ENCODE assay signal across 8 mouse cellular contexts in the genomic region with DNA sequence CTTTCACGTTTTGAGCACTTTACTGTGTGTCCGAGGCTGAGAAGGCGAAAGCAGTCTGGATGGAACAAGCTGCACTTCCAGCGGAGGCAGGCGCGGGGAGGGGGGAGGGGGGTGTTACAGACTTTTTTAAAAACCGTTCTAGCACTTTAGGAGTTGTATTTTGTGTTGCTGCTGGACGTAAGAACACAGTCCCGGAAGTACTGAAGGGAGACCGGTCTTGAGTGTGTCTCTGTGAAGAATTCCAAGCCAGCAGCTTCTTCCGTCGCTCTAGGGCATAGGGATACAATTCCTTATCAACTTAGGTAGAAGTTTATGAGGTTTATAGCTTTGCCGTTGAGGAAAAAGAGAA.
DNase-seq lines count a peak whose midpoint lies in the region; ATAC-seq lines count a peak whose summit lies in the region.

No protein-coding gene starts in this region.

- no peaks in the 10 kb centered on the region for H3K36me3 ChIP-seq in lung, embryonic 15.5 days
- H3K36me3 ChIP-seq in hindbrain, embryonic 15.5 days = no peaks in the 10 kb centered on the region
- H3K36me3 ChIP-seq in midbrain, embryonic 10.5 days = no peaks in the 10 kb centered on the region

- 0 out of 2 replicates have a peak overlapping the region, but pooled peaks have one; percentile 29 for H3K27ac ChIP-seq in lung, embryonic 15.5 days
- H3K27ac ChIP-seq in hindbrain, embryonic 15.5 days (replicated peaks) = no peak overlapping the region
- H3K27ac ChIP-seq in midbrain, embryonic 10.5 days (replicated peaks) = peak overlapping the region; percentile 90

- peaks cover 16% of the 10 kb centered on the region; the same call in 1 of the 2 replicates for H3K27me3 ChIP-seq in lung, embryonic 15.5 days
- peaks cover 8% of the 10 kb centered on the region; the same call in 1 of the 2 replicates for H3K27me3 ChIP-seq in hindbrain, embryonic 15.5 days
- peaks cover 77% of the 10 kb centered on the region for H3K27me3 ChIP-seq in midbrain, embryonic 10.5 days (ENCODE audit: low read depth, poor library complexity, severe bottlenecking)

- 0 out of 2 replicates have a peak, but pooled peaks cover 11% of the 10 kb centered on the region for H3K4me1 ChIP-seq in lung, embryonic 15.5 days
- 0 out of 2 replicates have a peak, but pooled peaks cover 7% of the 10 kb centered on the region for H3K4me1 ChIP-seq in hindbrain, embryonic 15.5 days (replicated peaks)
- peaks cover 42% of the 10 kb centered on the region for H3K4me1 ChIP-seq in midbrain, embryonic 10.5 days

- peak overlapping the region; percentile 65 for H3K4me2 ChIP-seq in lung, embryonic 15.5 days
- peak overlapping the region; percentile 70 for H3K4me2 ChIP-seq in hindbrain, embryonic 15.5 days

- DNase-seq in lung, adult 18-20 months = no peak
- DNase-seq in embryo, embryonic 10.5 days (ENCODE audit: low spot score) = peak; percentile 33
- peak; percentile 20 for DNase-seq in midbrain, embryonic 10.5 days (ENCODE audit: low spot score)
- DNase-seq in gastrocnemius, postnatal 10 days = no peak
- no peak for DNase-seq in Muller cell, postnatal 12 days (ENCODE audit: inconsistent ontology term)

- no peaks in the 10 kb centered on the region for H3K9me3 ChIP-seq in lung, embryonic 15.5 days
- no peaks in the 10 kb centered on the region for H3K9me3 ChIP-seq in hindbrain, embryonic 15.5 days
- H3K9me3 ChIP-seq in midbrain, embryonic 10.5 days (replicated peaks) = no peaks in the 10 kb centered on the region

- H3K9ac ChIP-seq in lung, embryonic 15.5 days = peak overlapping the region; percentile 38
- H3K9ac ChIP-seq in hindbrain, embryonic 15.5 days = peak overlapping the region; percentile 50

- 13% methylated on average over 13 of the region's 13 CpGs for WGBS in lung, embryonic 15.5 days
- WGBS in hindbrain, embryonic 15.5 days = 14% methylated on average over 13 of the region's 13 CpGs
- 10% methylated on average over 13 of the region's 13 CpGs for WGBS in midbrain, embryonic 10.5 days

- ATAC-seq in lung, embryonic 15.5 days (ENCODE audit: borderline replicate concordance, extremely low read depth, low FRiP score, low TSS enrichment) = no peak
- ATAC-seq in hindbrain, embryonic 15.5 days (ENCODE audit: low FRiP score, low read depth) = no peak
- ATAC-seq in cerebellum, adult (ENCODE audit: insufficient number of reproducible peaks, low FRiP score, low TSS enrichment) = no peak

- peak overlapping the region; percentile 53 for H3K4me3 ChIP-seq in lung, embryonic 15.5 days
- H3K4me3 ChIP-seq in hindbrain, embryonic 15.5 days = peak overlapping the region; percentile 53
- peak overlapping the region; percentile 71 for H3K4me3 ChIP-seq in midbrain, embryonic 10.5 days

Comparison
In these comparisons a context has a peak if more than half of its experiments do, and no peak if none do; other contexts are left out.
1. DNase-seq: peak in embryo, embryonic 10.5 days (single experiment) and midbrain, embryonic 10.5 days (single experiment); none in lung, adult 18-20 months (0 of 2), gastrocnemius, postnatal 10 days (single experiment) and Muller cell, postnatal 12 days (single experiment).
2. Peak in every context shown above with its lines, with median percentiles within 50 percentile points of each other: H3K4me3 ChIP-seq.